Mouse (Mus musculus): ENCODE results near the gene Myo16.

GRCm38 (mm10) chr8:10153611-10154438 lies at the start of gene Myo16:
- TF ChIP-seq CTCF (IDR thresholded peaks at IDR 0.05; ENCODE audit: borderline replicate concordance, control insufficient read depth, extremely low read depth, insufficient read depth, low read length, poor library complexity): no peak
- no peak for TF ChIP-seq POLR2A (IDR thresholded peaks at IDR 0.05; ENCODE audit: control insufficient read depth, extremely low read depth, insufficient read depth, low read length, poor library complexity)

Measured in thymus, adult 2 months (tissue).